Mouse (Mus musculus) right cerebral cortex, adult 2 months (tissue): ENCODE data around the gene Hist1h2bq.
"Not testable (repeated sequence)": the region's sequence is repeated elsewhere in the genome, so short reads cannot be mapped to it uniquely, and the experiment has no call there.

ENCODE experiments used
- DNase-seq, 2 experiments: peaks; one replicate each; pipeline ENCODE4 v3.0.0; 2021 to 2022; ENCODE audit warnings: low spot score in 2 of 2

Hist1h2bq gene

DNA sequence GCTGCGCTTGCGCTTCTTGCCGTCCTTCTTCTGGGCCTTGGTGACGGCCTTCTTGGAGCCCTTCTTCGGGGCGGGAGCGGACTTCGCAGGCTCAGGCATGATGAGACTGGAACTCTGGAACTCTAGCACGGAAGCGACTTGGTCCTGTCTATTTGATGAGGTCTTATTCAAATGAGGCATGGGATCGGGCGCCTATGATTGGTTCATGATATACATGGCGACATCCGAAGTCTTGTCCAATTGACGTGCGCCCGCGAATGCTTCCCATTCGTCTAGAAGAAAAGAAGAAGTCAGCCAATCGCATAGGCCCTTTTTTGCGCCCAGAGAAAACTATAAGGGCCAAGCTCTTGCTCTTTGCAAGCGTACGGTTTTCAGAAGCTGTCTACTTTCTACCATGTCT lies at the start of gene Hist1h2bq, which contains the start of gene Hist1h2ao:
Gene Hist1h2bq (minus strand): TSS at position 125 of the 400 bp plus-strand sequence.
Gene Hist1h2ao (plus strand): TSS at position 393 of the 400 bp plus-strand sequence.
- DNase-seq = not testable (repeated sequence)

DNA sequence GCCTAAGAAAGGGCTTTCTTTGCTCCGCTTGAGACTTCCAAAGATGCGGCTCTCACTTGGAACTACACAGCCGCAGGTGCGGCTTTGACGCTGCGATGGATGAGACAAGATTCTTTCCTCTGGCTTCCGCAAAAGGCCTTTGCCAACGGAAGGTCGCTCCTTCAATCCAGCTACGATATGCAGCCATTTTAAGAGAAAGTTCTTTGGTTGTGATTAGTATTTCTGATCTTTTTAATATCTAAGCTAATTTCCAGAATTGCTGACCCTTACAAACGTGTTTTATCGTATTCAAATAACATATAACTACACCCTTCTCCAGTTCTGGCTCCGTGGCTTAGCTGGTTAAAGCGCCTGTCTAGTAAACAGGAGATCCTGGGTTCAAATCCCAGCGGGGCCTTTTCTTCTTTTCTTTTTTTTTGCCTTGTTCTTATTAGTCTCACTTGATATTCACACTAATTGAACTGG lies 45.7 kb upstream of the Hist1h2bq start:
- peak; percentile 52 to 86 for DNase-seq

DNA sequence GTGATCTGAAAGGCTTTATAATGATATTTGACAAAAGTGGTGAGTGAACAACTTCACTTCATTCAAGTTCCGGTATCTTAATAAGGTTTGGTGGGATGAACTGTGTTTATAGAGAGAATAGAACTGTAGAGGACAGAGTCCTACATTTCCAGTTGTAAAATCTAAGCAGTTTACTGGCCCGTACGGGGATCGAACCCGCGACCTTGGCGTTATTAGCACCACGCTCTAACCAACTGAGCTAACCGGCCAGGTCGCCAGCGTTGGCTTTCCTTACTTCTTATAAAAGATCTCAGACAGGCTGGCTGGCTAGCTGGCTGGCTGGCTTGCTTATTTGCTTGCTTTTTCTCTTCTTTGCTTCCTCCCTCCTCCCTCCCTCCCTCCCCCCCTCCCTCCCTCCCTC lies 45.1 kb upstream of the Hist1h2bq start:
- peak; percentile 93 to 95 for DNase-seq

DNA sequence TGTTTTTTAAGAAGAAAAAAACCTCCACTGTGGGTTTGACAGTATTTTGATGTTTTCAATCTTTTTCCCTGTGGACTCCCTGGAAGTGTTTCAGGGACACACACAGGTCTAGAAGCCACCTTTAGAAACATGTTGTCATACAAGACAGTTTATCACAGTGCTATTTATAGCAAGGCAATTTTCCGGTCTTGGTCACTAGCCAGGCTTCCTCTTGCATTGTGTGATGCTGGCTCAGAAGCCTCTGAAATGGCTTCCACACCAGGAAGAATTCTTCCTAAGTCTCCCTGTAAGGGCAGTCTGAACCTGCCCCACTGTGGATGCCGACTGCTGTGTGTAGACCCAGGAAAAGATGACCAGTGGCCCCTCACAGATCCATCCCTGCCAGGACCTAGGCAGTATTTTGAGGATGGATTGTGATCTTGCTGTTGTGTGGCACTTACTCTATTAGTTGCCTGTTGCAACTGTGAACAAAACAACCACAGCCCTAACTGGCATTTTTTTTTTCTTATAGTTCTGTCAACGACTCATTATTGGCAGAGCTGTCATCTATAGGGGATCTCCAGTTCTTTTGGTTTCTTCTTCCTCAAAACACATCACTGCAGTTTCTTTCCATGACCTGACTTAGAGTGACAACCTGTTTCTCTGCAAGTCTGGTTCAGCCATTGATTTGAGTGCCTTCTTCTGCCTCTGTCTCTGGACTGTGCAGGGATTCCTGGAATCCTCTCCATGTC lies 42.4 kb upstream of the Hist1h2bq start:
- no peak for DNase-seq

DNA sequence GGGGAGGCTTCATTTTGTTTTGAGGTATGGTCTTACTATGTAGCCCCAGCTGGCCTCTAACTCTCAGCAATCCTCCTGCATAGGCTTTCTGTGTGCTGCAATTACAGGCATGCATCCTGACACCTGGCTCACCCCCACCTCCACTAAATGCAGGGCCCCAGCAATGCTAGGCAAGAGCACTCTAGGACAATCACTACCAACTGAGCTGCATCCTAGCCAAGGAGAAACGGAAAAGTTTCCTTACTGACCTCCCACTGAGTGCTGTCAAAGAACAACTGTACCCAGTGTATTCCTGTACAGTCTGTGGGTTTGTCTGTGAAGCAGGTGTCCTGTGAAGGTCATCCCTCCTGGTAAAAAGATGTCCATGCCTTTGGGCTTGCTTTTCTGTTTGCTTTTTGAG lies 40.7 kb upstream of the Hist1h2bq start:
- not testable (repeated sequence) for DNase-seq

DNA sequence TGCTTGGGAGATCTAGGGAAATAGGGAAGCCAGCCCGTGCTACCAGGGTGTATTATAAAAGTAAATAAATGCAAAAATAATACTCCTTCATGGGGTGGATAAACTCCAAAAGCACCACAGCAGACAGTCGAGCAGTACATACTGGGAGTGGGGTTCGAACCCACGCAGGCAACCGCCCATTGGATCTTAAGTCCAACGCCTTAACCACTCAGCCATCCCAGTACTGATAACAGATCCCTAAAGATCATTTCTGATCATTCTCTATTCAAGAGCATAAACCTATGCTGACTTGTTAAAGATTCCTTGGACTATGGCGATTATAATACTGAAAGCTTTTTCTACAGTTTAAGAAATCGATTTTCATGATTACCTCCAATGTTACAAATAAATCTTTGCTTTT lies 37.9 kb upstream of the Hist1h2bq start:
- peak in 1 of 2 experiments; percentile 15 for DNase-seq

DNA sequence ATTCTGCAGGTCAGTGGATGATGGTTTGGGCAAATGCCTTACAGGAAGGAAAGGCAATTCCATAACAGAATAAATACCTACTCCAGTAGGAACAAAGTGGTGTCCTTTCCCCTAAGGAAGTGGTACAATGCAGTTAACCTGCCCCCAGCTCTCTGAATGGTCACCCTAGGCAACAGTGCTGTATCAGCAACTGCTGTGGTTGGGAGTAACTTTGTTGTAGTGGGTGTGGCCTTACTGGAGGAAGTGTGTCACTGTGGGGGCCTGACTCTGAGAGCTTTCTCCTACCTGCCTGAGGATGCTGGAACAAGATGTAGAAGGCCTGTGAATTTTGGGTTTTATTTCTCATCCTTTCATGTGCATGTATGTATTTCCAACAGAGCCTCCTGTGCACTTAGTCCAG lies 36.4 kb upstream of the Hist1h2bq start:
- DNase-seq = not testable (repeated sequence)

DNA sequence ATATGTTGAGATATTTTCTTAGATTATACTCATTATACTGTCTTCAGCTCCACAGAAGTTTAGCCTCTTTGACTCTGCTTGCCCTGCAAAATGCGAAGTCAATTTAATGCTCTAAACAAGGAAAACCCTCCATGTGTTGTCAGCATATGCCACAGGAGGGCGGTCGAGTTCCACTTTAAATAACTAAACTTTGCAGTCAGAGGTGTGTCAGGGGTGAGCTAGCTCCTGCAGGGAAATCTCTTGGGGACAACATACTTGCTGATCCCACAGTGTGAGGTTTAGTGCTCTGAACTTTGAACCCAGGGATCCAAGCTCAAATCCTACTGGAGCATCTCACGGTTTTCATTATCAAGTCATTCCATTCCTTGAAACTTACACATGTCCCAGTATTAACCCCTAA lies 30.5 kb upstream of the Hist1h2bq start:
- not testable (repeated sequence) for DNase-seq

DNA sequence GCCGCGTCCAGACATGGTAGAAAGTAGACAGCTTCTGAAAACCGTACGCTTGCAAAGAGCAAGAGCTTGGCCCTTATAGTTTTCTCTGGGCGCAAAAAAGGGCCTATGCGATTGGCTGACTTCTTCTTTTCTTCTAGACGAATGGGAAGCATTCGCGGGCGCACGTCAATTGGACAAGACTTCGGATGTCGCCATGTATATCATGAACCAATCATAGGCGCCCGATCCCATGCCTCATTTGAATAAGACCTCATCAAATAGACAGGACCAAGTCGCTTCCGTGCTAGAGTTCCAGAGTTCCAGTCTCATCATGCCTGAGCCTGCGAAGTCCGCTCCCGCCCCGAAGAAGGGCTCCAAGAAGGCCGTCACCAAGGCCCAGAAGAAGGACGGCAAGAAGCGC lies 23.5 kb upstream of the Hist1h2bq start, which contains the start of the genes Hist1h2ap and Hist1h2br:
Gene Hist1h2ap (minus strand): TSS at position 47 of the 400 bp plus-strand sequence.
Gene Hist1h2br (plus strand): TSS at position 283 of the 400 bp plus-strand sequence.
- DNase-seq = not testable (repeated sequence)

DNA sequence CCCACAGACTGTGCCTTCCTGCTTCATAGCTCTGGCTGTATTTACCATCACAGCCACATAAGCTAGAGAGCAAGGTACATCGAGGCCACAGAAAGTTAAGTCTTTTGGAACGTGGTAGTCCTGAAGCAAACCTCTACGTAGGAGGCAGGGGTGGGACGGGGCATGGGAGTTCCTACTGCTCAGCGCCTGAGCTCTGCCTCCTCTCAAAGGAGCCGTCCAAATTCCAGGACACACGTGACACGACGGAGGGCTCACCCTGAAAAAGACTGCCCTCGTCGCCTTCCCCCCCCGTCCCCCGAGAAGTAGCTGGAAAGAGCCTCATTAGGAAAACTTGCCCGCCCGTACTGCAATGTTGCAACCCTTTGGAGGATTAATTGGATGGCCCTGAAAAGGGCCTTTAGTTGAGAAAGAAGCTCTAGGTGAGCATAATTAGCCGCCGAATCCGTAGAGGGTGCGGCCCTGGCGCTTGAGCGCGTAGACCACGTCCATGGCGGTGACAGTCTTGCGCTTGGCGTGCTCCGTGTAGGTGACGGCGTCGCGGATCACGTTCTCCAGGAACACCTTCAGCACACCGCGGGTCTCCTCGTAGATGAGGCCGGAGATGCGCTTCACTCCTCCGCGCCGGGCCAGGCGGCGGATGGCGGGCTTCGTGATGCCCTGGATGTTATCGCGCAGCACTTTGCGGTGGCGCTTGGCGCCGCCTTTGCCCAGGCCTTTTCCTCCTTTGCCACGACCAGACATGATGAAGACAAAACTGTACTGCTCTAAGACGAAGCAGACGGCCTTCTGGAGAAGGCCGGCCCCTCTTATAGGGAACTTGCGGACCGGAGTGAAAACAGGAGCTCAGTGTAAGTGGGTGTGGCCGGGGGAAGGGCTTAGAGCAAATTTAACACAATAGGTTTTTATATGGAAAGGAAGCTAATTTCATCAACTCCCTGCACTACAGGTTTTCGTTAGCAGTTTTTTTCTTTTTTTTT lies 21.7 kb upstream of the Hist1h2bq start, which contains the start of gene Hist1h4n:
Gene Hist1h4n (minus strand): TSS at position 779 of the 977 bp plus-strand sequence.
- DNase-seq = peak; percentile 36 to 42

DNA sequence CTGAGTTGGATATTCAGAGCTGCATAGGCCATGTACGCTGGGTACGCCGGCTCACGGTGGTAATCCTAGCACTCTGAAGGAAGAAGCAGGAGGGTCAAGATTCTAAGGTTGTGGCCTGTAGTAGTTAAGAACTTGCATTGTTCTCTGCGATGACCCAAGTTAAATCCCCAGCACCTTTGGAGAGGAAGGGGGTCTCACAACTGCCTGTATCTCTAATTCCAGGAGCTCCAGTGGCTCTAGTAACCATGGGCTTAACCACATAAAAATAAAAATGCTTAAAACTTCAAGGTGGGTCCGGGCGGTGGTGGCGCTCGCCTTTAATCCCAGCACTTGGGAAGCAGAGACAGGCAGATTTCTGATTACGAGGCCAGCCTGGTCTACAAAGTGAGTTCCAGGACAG lies 20.3 kb upstream of the Hist1h2bq start:
- DNase-seq = no peak

DNA sequence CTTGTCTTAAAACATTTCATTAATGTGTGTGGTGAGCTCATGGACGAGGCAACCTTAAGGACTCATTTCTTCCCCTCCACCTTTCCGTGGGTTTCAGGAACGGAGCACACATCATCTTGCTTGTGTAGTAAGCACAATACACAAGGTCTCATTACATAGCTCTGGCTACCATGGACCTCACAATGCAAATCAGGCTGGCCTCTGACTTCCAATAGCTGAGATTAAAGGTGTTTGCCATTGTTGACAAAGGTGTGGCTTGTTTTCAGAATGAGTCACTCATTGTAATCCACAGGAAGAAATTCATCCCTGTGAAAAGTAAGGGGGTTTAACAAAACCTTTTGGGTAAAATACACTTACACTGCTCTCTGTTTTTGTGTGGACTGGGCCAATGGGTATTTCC lies 18.5 kb upstream of the Hist1h2bq start:
- no peak for DNase-seq

DNA sequence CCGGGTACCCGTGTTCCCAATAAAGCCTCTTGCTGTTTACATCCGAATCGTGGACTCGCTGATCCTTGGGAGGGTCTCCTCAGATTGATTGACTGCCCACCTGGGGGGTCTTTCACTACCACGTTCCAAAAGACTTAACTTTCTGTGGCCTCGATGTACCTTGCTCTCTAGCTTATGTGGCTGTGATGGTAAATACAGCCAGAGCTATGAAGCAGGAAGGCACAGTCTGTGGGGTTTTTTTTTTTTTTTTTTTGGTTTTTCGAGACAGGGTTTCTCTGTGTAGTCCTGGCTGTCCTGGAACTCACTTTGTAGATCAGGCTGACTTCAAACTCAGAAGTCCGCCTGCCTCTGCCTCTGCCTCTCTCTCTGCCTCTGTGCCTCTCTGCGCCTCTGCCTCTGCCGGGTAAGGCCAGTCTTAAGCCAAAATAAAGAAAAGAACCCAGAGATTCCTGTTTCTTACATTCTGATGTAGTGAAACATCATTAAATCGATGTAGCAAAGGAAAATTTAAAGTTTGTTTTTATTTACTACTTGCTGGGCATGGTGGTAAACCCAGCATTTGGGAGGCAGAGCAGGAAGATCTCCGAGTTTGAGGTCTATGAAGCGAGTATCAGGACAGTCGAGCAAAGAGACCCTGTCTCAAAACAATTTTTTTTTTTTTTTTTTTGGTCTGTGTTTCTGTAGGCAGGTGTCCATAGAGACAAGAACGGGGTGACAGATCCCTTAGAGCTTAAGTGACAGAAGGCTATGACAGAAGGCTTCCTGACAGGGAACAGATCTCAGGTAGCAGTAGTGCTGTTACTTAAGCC lies 10.3 kb upstream of the Hist1h2bq start:
- DNase-seq = not testable (repeated sequence)

DNA sequence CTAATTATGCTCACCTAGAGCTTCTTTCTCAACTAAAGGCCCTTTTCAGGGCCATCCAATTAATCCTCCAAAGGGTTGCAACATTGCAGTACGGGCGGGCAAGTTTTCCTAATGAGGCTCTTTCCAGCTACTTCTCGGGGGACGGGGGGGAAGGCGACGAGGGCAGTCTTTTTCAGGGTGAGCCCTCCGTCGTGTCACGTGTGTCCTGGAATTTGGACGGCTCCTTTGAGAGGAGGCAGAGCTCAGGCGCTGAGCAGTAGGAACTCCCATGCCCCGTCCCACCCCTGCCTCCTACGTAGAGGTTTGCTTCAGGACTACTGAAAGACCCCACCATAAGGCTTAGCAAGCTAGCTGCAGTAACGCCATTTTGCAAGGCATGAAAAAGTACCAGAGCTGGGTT lies 2.1 kb upstream of the Hist1h2bq start:
- not testable (repeated sequence) for DNase-seq

DNA sequence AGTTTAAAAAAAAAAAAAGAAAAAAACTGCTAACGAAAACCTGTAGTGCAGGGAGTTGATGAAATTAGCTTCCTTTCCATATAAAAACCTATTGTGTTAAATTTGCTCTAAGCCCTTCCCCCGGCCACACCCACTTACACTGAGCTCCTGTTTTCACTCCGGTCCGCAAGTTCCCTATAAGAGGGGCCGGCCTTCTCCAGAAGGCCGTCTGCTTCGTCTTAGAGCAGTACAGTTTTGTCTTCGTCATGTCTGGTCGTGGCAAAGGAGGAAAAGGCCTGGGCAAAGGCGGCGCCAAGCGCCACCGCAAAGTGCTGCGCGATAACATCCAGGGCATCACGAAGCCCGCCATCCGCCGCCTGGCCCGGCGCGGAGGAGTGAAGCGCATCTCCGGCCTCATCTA lies 1.5 kb upstream of the Hist1h2bq start, which contains the start of gene Hist1h4m:
Gene Hist1h4m (plus strand): TSS at position 208 of the 400 bp plus-strand sequence.
- DNase-seq = peak; percentile 54 to 56

DNA sequence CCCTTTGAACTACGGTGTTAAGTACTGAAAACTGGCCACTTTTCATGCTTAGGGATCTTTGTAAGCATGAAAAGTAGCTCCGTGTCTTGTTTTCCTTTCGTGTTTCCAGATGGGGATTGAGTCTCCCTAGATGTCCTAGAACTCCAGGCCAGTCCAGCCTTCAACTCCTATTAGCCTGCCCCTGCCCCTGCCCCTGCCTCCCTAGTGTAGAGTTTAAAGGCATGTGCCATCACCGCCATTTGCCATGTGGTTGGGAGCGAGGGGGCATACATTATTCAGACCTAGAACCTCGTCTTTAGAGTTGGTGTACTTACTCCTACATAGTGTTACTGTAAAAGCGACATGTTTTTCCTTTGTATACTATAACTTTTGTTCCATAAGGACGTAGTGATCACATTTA lies 1.1 kb upstream of the Hist1h2bq start:
- DNase-seq = not testable (repeated sequence)

DNA sequence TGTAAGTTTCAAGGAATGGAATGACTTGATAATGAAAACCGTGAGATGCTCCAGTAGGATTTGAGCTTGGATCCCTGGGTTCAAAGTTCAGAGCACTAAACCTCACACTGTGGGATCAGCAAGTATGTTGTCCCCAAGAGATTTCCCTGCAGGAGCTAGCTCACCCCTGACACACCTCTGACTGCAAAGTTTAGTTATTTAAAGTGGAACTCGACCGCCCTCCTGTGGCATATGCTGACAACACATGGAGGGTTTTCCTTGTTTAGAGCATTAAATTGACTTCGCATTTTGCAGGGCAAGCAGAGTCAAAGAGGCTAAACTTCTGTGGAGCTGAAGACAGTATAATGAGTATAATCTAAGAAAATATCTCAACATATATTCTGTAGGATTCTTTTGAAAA lies 6.9 kb downstream of the Hist1h2bq start:
- DNase-seq = not testable (repeated sequence)

DNA sequence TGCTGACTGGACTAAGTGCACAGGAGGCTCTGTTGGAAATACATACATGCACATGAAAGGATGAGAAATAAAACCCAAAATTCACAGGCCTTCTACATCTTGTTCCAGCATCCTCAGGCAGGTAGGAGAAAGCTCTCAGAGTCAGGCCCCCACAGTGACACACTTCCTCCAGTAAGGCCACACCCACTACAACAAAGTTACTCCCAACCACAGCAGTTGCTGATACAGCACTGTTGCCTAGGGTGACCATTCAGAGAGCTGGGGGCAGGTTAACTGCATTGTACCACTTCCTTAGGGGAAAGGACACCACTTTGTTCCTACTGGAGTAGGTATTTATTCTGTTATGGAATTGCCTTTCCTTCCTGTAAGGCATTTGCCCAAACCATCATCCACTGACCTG lies 12.8 kb downstream of the Hist1h2bq start:
- DNase-seq = not testable (repeated sequence)

DNA sequence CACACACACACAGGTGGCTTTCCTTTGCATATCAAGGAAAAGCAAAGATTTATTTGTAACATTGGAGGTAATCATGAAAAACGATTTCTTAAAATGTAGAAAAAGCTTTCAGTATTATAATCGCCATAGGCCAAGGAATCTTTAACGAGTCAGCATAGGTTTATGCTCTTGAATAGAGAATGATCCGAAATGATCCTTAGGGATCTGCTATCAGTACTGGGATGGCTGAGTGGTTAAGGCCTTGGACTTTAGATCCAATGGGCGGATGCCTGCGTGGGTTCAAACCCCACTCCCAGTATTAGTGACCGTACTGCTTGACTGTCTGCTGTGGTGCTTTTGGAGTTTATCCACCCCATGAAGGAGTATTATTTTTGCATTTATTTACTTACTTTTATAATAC lies 14.4 kb downstream of the Hist1h2bq start:
- no peak for DNase-seq

DNA sequence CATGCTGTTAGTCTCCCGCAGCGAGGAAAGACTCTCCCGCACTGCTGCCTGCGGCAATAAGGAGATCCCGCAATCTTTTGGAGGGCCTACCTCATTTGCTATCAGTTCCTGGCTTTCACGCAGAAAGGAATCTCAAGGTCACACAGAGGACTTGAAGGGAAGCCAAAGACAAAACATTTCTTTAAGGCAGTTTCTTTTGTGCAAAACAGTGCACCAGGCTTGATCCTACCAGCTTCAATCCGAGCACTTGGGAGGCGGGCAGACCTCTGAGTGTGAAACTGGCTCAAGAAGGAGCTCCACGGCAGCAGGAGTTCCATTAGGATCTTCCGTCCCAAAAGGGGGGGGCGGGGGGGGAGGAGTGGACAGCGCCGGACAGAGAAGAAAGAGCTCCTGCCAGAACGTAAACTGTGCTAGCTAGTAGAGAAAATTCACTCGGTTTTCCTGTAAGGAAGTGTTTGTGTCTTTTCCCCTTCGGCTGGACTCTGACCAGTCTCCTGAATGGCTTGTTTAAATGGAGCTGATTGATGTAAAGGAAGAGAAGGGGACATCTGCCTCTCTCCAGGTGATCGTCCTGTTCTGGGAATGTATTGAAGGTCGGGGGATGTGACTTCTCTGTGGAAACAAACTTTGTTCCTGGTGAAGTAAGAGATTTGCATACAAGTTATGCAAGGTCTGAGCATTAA lies 19.3 kb downstream of the Hist1h2bq start:
- no peak for DNase-seq
